Mouse (Mus musculus) cerebellum, adult 2 months (tissue): ENCODE measurements around the gene Phka2.

Source experiments
- CTCF ChIP-seq: fragments of 200-500 bp; IDR thresholded peaks from 2 replicates; pipeline ENCODE4 v1.5.1; 2011; ENCODE audit warnings: low read depth, mild to moderate bottlenecking, control low read depth, low read length, moderate library complexity, borderline replicate concordance; ENCODE audit not compliant: insufficient read depth
- POLR2A ChIP-seq: fragments of 200-500 bp; IDR thresholded peaks from 2 replicates; pipeline ENCODE4 v1.6.1; 2011; ENCODE audit warnings: low read length, control low read depth, borderline replicate concordance; ENCODE audit not compliant: insufficient read depth

GRCm38 (mm10) chrX:160471257-160471786 lies 30.6 kb upstream of the Phka2 start:
- no peak for TF ChIP-seq POLR2A
- TF ChIP-seq CTCF: no peak
